Mouse (Mus musculus) hindbrain, embryonic 11.5 days (tissue): Measurements from ENCODE around the gene Rps6kl1. TPM values are rescaled to one million over a fixed set of nuclear protein-coding genes. Genes with fewer than 3 reads are reported as not detected.

Experiments
- ATAC-seq: fragments of 200-750 bp; cut with Nextera tagmentation; 2 replicates; pipeline ENCODE4 v1.8.0; 2017; ENCODE audit warnings: mild to moderate bottlenecking, moderate TSS enrichment, moderate library complexity; ENCODE audit not compliant: low FRiP score
- DNase-seq: peaks from one replicate; pipeline ENCODE4 v3.0.0-alpha.2; 2015; ENCODE audit warnings: low spot score
- H3K27ac ChIP-seq: fragments of 300-500 bp; sonication (generic); 2 replicates; pipeline ENCODE4 v1.5.1; 2014; ENCODE audit warnings: mild to moderate bottlenecking, low read depth, low read length
- H3K27me3 ChIP-seq: fragments of 300-500 bp; sonication (generic); 2 replicates; pipeline ENCODE4 v1.6.1; 2014; ENCODE audit warnings: mild to moderate bottlenecking, low read length, moderate library complexity, mixed read lengths; ENCODE audit not compliant: control insufficient read depth, insufficient read depth
- H3K36me3 ChIP-seq: fragments of 300-500 bp; sonication (generic); 2 replicates; pipeline ENCODE4 v1.6.1; 2014; ENCODE audit warnings: mild to moderate bottlenecking, low read length, moderate library complexity, mixed read lengths; ENCODE audit not compliant: control insufficient read depth, insufficient read depth
- H3K4me1 ChIP-seq: fragments of 300-500 bp; sonication (generic); replicated peaks from 2 replicates; pipeline ENCODE4 v1.6.1; 2014; ENCODE audit warnings: low read length, mixed read lengths; ENCODE audit not compliant: control insufficient read depth, insufficient read depth
- H3K4me2 ChIP-seq: fragments of 300-500 bp; sonication (generic); replicated peaks from 2 replicates; pipeline ENCODE4 v1.6.1; 2014; ENCODE audit warnings: mild to moderate bottlenecking, low read depth, low read length
- H3K4me3 ChIP-seq: fragments of 300-500 bp; sonication (generic); 2 replicates; pipeline ENCODE4 v1.5.1; 2014; ENCODE audit warnings: low read depth, low read length
- H3K9ac ChIP-seq: fragments of 300-500 bp; sonication (generic); 2 replicates; pipeline ENCODE4 v1.6.1; 2014; ENCODE audit warnings: low read depth, low read length
- H3K9me3 ChIP-seq: fragments of 300-500 bp; sonication (generic); 2 replicates; pipeline ENCODE4 v1.6.1; 2016; ENCODE audit warnings: low read length; ENCODE audit not compliant: control insufficient read depth
- WGBS: fragments of 180-500 bp; shearing (Covaris S2); extraction: QIAGEN DNeasy Blood & Tissue Kit; methylation state at CpG from one replicate; pipeline ENCODE4 v1.1.7; 2014; 5-methylcytosine and 5-hydroxymethylcytosine counted together
- polyA plus RNA-seq: library from polyadenylated mRNA; unstranded; fragments of >200 nt; fragmentation: Nextera tagmentation; extraction: Ambion mirVana; gene quantifications from 2 replicates; pipeline ENCODE4 v1.2.1, GENCODE M21; 2014

Gene Rps6kl1
- polyA plus RNA-seq, 1 experiment from 2014 or later: 2.3 TPM

DNA sequence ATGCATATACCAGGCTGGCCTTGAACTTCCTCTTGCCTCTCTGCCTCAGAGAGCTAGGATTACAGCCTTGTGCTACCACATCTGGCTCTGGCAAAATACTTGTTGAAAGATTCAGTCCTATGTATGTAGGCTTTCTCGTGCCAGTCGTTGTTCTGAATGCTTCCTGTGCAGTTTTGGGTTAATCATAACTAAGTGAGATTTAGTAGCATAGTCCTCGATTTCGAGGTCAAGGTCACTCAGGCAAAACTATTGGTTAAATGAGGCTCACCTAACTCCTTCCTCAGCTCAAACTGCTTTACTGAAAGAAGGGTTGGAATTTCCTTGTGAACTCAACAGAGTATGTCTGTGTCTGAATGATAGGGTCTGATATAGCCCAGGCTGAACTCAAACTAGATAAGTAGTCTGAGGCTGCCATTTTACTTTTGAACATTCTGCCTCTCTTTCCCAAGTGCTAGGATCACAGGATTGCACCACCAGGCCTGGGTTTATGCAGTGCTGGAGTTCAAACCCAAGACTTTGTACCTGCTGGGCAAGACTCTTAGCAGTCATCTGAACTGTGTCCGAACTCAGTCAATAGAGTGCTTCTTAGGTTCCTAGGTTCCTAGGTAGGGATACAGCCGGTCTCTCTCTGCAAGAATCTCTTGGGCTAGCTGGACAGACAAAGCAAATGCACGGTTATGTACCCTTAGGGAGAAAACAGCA is 38.4 kb downstream of the Rps6kl1 start:
- H3K9me3 ChIP-seq: no peaks in the 10 kb centered on the region
- DNase-seq (no peak), ATAC-seq (no peak)
- no peaks in the 10 kb centered on the region for H3K27me3 ChIP-seq
- H3K36me3 ChIP-seq: no peaks in the 10 kb centered on the region
- no peak overlapping the region for H3K27ac ChIP-seq
- H3K4me2 ChIP-seq: no peak overlapping the region; the same call in 1 of the 2 replicates
- 89% methylated on average over 7 of the region's 7 CpGs for WGBS
- no peak overlapping the region for H3K9ac ChIP-seq
- H3K4me3 ChIP-seq: no peak overlapping the region
- H3K4me1 ChIP-seq: peaks cover 3% of the 10 kb centered on the region; the same call in 1 of the 2 replicates

DNA sequence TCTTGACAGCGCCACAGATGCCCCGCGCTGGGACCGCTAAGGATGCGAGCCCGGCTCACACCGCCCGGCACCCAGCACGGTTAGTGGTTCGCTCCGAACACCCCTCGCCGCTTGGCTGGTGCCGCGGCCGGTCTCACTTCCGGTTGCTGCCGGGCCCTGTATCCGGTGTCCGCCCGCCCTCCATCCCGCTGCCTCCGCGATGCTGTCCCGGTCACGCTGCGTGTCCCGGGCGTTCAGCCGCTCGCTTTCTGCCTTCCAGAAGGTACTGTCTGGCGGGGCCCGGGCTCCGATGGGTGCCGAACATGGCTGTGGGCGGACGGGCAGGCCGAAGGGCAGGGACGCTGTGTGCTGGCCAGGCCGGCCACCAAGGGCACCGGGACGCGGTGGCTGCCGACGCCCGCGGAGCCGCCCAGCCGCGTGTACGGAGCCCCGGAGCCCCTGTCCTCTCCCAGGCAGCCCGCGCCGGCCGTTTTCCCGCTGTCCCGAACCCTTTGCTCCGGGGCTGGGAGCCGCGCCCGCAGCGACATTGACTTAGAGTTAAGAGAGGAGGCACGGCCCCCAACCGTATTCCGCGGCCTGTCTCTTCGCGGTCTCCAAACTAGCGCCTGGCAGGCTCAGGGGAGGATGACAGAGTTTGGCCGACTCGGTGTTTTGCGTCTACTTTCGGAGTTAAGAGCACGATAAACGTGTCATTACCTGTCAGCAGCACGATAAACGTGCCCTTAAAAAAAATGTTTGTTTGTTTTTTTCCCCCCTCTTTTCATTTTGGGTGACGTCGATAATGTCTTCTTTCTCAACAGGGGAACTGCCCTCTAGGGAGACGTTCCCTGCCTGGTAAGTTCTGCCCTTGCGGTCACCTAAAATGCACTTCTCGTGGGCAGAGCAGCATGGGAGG is 40.1 kb downstream of the Rps6kl1 start, which contains the start of the genes Prox2 and Dlst:
Prox2 (minus strand) TSS at position 62 of the 895 bp plus-strand sequence.
Dlst (plus strand) TSS at position 136 of the 895 bp plus-strand sequence.
- H3K9ac ChIP-seq: peak within 1 kb of the TSS; percentile 92
- ATAC-seq: peak; percentile 97
- H3K9me3 ChIP-seq: no peaks in the 10 kb centered on the region
- peaks cover 3% of the 10 kb centered on the region; the same call in 1 of the 2 replicates for H3K4me1 ChIP-seq
- H3K27me3 ChIP-seq: no peaks in the 10 kb centered on the region
- DNase-seq: peak; percentile 91
- under 1% methylated on average over 82 of the region's 83 CpGs for WGBS
- H3K4me3 ChIP-seq: peak within 1 kb of the TSS; percentile 94
- H3K36me3 ChIP-seq: no peaks in the 10 kb centered on the region
- H3K4me2 ChIP-seq: peak within 1 kb of the TSS; percentile 73
- H3K27ac ChIP-seq: peak within 1 kb of the TSS; percentile 6; the same call in 1 of the 2 replicates

- no peaks in the 10 kb centered on the region for H3K27me3 ChIP-seq
- H3K4me3 ChIP-seq: peak overlapping the region; percentile 94
- peaks cover 3% of the 10 kb centered on the region; the same call in 1 of the 2 replicates for H3K4me1 ChIP-seq
- H3K36me3 ChIP-seq: no peaks in the 10 kb centered on the region
- H3K27ac ChIP-seq: peak overlapping the region; percentile 6; the same call in 1 of the 2 replicates
- peak overlapping the region; percentile 73 for H3K4me2 ChIP-seq
- ATAC-seq (no peak), DNase-seq (peak; percentile 23)
- no peaks in the 10 kb centered on the region for H3K9me3 ChIP-seq
- WGBS: 18% methylated on average over 18 of the region's 18 CpGs
- peak overlapping the region; percentile 92 for H3K9ac ChIP-seq
These were observed 40.9 kb downstream of the Rps6kl1 start for GRCm38 (mm10) chr12:85110011-85110697.

DNA sequence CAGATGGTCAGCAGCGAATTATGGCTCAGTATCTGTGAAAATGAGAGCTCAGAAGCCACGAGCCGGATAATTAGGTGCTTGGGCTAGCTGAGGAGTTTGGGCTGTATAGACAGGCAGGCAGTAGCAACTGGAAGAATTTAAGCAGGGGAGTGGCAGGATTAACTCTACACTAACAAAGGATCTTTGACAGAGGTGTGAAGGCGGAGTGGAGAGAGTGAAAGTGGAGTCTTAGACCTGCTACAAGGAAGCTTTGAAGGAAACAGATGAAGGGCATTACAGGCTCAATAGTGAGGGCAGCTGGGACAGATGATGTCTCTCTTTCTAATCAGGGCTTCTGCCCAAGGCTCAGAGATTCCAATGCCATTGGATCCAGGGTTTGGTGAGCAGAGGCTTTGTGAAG is 41.6 kb downstream of the Rps6kl1 start:
- WGBS: 55% methylated on average over 4 of the region's 4 CpGs
- Histone ChIP-seq H3K27me3 (no peaks in the 10 kb centered on the region), H3K27ac (no peak overlapping the region), H3K4me3 (no peak overlapping the region), H3K36me3 (no peaks in the 10 kb centered on the region), H3K9ac (no peak overlapping the region), H3K4me1 (peaks cover 3% of the 10 kb centered on the region; the same call in 1 of the 2 replicates), H3K9me3 (no peaks in the 10 kb centered on the region), H3K4me2 (no peak overlapping the region)
- ATAC-seq (no peak), DNase-seq (no peak)

DNA sequence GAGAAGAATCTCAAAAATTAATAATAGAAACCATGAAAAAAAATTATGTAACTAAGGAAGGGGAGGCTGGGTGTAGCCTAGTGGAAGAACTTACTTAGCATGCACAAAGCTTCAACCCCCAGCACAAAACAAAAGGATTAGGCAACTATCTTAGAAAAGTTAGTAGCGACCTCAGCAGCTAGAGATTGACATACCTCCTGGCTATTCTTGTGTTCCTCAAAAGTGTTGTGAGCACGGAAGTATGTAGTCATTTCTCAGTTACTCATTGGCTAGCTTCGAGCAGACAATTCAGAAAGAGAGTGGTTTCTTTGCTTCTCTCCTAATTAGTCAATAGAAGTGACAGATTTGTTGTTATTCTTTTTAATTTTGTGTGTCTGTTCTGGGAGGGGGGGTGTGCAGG is 42.4 kb downstream of the Rps6kl1 start:
- H3K27me3 ChIP-seq: no peaks in the 10 kb centered on the region
- DNase-seq (no peak), ATAC-seq (no peak)
- H3K4me3 ChIP-seq: no peak overlapping the region
- H3K4me2 ChIP-seq: no peak overlapping the region
- H3K36me3 ChIP-seq: no peaks in the 10 kb centered on the region
- H3K9ac ChIP-seq: no peak overlapping the region
- H3K4me1 ChIP-seq: peaks cover 3% of the 10 kb centered on the region; the same call in 1 of the 2 replicates
- no peak overlapping the region for H3K27ac ChIP-seq
- H3K9me3 ChIP-seq: no peaks in the 10 kb centered on the region
- WGBS: 60% methylated on average over 3 of the region's 3 CpGs

DNA sequence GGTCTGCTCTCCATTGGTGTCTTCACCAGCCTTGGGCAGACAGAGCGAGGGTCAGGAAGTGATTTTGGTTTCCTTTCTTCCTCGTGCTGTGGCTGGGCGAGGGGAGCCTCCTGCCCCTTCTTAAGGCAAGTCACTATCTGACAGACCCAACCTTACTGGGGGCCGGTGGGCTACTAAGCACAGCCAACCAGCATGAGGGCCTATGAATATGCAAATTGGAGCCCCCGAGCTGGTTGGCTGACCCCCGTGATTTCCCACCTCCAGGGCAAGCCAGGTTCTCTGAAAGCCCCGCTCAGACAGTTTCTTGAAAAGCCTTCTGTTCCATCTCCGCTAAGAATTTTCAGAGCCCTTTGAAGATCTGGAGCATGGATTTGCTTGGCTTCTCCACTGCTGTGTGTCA is 44.8 kb downstream of the Rps6kl1 start:
- DNase-seq: peak; percentile 27
- ATAC-seq: no peak

DNA sequence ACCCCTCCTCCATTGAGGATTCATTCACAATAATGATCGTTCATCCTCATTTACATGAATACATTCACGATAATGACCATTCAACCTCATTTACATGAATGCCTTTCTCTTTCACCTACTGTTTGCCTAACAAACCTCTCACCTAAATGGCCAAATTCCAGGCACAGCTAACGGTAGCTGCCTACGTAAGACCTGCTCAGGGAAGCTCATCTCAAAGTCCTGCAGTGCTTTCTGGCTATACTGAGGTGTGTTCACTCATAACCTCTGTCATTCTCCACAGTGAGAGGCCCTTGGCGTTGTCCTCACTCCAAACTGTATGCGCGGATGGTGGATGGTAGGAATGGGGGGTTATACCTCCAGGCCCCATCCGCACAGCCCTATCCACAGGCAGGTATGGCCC is 46.3 kb downstream of the Rps6kl1 start:
- Histone ChIP-seq H3K9me3 (no peaks in the 10 kb centered on the region), H3K36me3 (no peaks in the 10 kb centered on the region), H3K27ac (no peak overlapping the region), H3K27me3 (no peaks in the 10 kb centered on the region), H3K4me1 (0 out of 2 replicates have a peak, but pooled peaks cover under 1% of the 10 kb centered on the region), H3K9ac (no peak overlapping the region), H3K4me2 (no peak overlapping the region), H3K4me3 (no peak overlapping the region)
- no peak for DNase-seq
- no peak for ATAC-seq
- 87% methylated on average over 8 of the region's 8 CpGs for WGBS

More for the DNA sequence above, 44.8 kb downstream of the Rps6kl1 start:
- Histone ChIP-seq H3K9me3 (no peaks in the 10 kb centered on the region), H3K4me3 (no peak overlapping the region), H3K9ac (no peak overlapping the region), H3K27me3 (no peaks in the 10 kb centered on the region), H3K27ac (no peak overlapping the region), H3K36me3 (no peaks in the 10 kb centered on the region), H3K4me2 (0 out of 2 replicates have a peak overlapping the region, but pooled peaks have one; percentile 12), H3K4me1 (0 out of 2 replicates have a peak, but pooled peaks cover 3% of the 10 kb centered on the region)
- WGBS: 3% methylated on average over 8 of the region's 8 CpGs

DNA sequence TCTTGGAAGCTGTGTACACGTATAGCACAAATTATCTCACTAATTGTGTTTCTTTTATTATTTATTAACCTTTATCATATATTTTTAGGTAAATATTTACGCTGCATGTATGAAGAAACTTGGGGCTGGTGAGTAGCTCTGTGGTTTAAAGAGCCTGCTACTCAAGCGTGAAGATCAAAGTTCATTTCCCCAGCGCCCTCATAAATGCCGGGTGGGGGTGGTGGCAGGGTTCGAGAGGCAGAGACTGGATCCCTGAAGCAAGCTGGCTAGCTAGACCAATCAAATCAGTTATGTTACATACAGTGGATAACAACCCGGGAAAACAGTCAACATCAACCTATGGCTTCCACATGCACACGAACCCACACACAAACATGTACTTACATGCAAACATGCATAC is 48.0 kb downstream of the Rps6kl1 start:
- no peaks in the 10 kb centered on the region for H3K9me3 ChIP-seq
- 83% methylated on average over 8 of the region's 8 CpGs for WGBS

More for the DNA sequence above, 48.0 kb downstream of the Rps6kl1 start:
- Histone ChIP-seq H3K27ac (no peak overlapping the region), H3K4me2 (no peak overlapping the region), H3K4me1 (no peaks in the 10 kb centered on the region), H3K9ac (no peak overlapping the region), H3K36me3 (no peaks in the 10 kb centered on the region), H3K27me3 (no peaks in the 10 kb centered on the region), H3K4me3 (no peak overlapping the region)
- no peak for ATAC-seq
- DNase-seq: no peak
